Mouse (Mus musculus) skeletal muscle tissue, adult 2 months (tissue): Measurements from ENCODE around the gene Vps13c.

Experiments
- DNase-seq: peaks from one replicate; pipeline ENCODE4 v3.0.0-alpha.2; 2012; ENCODE audit warnings: low read depth, low spot score

Vps13c gene

GRCm38 (mm10) chr9:68016255-68016954 lies 176.2 kb downstream of the Vps13c start:
- DNase-seq: peak; percentile 55

- DNase-seq: peak; percentile 54
These were observed 180.7 kb downstream of the Vps13c start for GRCm38 (mm10) chr9:68020776-68021365.

DNA sequence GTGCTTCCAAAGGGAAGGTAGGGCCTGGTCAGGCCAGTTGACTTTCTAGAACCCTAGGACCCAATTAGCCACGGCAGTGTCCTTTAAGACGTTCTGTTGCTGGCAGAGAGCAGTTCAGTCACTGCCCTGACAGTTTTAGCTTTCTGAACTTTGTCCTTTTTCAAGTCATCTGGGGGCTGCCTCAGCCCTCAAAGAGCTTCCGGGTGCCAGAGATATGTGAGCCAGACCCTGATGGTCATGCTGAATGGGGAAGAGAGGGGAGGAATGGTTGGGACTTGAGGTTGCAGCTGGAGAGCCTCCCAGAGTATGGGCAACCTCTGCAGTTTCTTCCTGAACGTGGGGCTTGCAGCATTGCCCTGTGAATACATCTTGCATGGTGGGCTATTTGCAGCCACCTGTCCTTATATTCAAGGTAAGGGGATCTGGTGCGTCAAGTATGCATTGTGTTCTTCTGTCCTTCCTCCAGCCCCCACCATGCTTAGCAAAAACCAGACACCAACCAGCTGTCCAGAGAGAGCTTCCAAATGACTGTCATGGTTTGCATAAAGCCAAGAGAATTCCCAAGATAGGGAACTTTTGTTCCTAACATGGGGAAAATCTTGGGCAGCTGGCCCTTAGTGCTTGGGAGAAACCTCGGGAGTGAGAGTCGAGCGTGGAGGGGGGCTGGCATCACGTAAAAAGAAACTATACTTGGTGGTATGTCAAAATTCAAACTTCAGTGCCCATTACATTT lies 182.3 kb downstream of the Vps13c start:
- DNase-seq: no peak

DNA sequence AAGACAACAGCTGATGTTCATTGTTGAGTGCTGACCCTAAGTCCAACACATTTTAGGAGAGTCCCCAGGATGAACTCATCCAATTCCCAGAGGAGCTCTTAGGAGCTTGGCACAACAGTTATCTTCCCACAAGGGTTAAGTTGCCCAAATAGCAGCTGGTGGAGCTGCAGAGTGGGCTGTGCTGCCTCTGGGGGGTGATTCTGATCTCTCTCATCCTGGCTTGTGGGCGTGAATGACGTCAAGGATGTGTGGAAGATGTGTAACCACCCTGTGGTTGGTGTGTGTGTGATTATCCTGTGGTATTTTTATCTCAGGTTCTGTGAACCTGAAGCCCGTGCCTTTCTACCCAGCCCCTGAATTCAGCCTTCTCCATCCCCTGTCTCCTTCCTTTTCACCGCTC lies 188.4 kb downstream of the Vps13c start:
- DNase-seq: no peak

- DNase-seq: no peak
These were observed 193.6 kb downstream of the Vps13c start for GRCm38 (mm10) chr9:68033771-68034170.
